Comparison of ENCODE assay signal across 11 mouse cellular contexts in the genomic region with DNA sequence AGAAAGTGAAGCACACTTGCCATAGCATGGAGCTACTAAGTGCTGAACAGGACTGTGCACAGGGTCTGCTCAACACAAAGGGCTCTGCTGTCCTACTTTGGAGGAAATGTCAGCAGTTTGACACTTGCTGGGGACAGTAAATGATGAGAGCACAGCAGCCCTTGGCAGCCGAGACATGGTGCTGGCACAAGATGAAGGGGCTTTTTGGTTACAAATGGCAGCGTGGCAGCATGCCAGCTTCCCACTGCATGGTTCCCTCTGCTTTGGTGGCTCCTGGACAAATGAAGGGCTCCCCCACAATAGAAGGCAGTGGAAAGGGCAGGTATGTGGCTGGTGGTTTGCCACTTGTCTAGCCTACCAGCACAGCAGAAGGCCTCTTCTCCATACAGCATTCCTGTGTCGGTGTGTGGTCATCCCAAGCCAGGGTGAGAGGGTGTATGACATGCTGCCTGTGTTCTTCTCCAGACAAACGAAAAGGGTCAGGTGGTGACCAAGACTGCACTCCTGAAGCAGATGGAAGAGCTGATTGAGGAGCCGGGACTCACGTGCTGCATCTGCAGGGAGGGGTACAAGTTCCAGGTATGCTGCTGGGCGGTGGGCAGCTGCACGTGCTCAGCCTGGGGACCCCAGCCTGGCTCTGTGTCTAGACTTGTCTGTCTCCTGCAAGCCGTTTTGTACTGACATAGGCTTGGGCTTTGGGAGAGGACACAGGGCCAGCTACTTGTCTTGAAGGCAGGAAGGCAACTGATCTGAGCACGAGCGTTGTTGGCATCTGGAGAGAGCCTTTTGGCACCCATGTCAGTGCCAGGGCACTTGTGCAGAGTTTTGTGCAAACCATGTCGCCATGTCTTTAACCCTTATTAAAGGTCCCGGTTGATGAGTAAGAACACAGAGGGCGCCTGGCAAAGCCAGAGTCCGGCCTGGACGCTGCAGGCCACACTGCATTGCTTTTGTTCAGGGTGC. TPM values are rescaled to one million over a fixed set of nuclear protein-coding genes. Genes with fewer than 3 reads are reported as not detected.
DNase-seq lines count a peak whose midpoint lies in the region; ATAC-seq and TF ChIP-seq lines count a peak whose summit lies in the region.
"Had no signal": no experiment of that assay in that cellular context is flagged by ENCODE, and none has a peak within 500 bp of the region (broad histone marks: within the 10 kb centered on the region; RNA-seq: fewer than 3 reads in every experiment).

No protein-coding gene starts in this region.

- WGBS in lung, embryonic 15.5 days, result 84% methylated on average over 16 of the region's 16 CpGs
- WGBS in hindbrain, postnatal 0 days, result 49% methylated on average over 16 of the region's 16 CpGs
- 92% methylated on average over 16 of the region's 16 CpGs for WGBS in heart, embryonic 10.5 days

- no peaks in the 10 kb centered on the region for H3K9me3 ChIP-seq in lung, embryonic 15.5 days
- no peaks in the 10 kb centered on the region for H3K9me3 ChIP-seq in hindbrain, postnatal 0 days (ENCODE audit: low read length)
- no peaks in the 10 kb centered on the region for H3K9me3 ChIP-seq in heart, embryonic 10.5 days
- H3K9me3 ChIP-seq: embryonic facial prominence, embryonic 12.5 days had no signal

- TF ChIP-seq CTCF in hindbrain, postnatal 0 days (IDR thresholded peaks at IDR 0.05; ENCODE audit: low read depth), result no peak

- ATAC-seq in lung, embryonic 15.5 days (ENCODE audit: borderline replicate concordance, extremely low read depth, low FRiP score, low TSS enrichment), result 0 out of 2 replicates have a peak, but pooled peaks have one; percentile 12
- ATAC-seq in hindbrain, postnatal 0 days, result peak; percentile 89
- ATAC-seq: activated CD4-positive, CD25-positive, alpha-beta regulatory T cell, adult 4 months had no signal

- H3K36me3 ChIP-seq in lung, embryonic 15.5 days, result peaks cover 98% of the 10 kb centered on the region
- peaks cover 80% of the 10 kb centered on the region for H3K36me3 ChIP-seq in hindbrain, postnatal 0 days (ENCODE audit: insufficient read depth, low read length)
- H3K36me3 ChIP-seq in heart, embryonic 10.5 days, result peaks cover 100% of the 10 kb centered on the region

- no peaks in the 10 kb centered on the region for H3K4me1 ChIP-seq in lung, embryonic 15.5 days
- peaks cover 5% of the 10 kb centered on the region; the same call in 1 of the 2 replicates for H3K4me1 ChIP-seq in hindbrain, postnatal 0 days (ENCODE audit: insufficient read depth, low read length)
- H3K4me1 ChIP-seq in heart, embryonic 10.5 days, result peaks cover 13% of the 10 kb centered on the region; the same call in 1 of the 2 replicates
- H3K4me1 ChIP-seq: embryonic facial prominence, embryonic 12.5 days had no signal

- H3K27ac ChIP-seq in lung, embryonic 15.5 days, result no peak overlapping the region
- peak overlapping the region; percentile 67 for H3K27ac ChIP-seq in hindbrain, postnatal 0 days
- no peak overlapping the region for H3K27ac ChIP-seq in heart, embryonic 10.5 days
- H3K27ac ChIP-seq: embryonic facial prominence, embryonic 12.5 days; macrophage had no signal

- DNase-seq in lung, postnatal 25 days (ENCODE audit: low spot score), result no peak
- DNase-seq in adrenal gland, adult 8-10 months, result peak; percentile 58
- peak; percentile 30 for DNase-seq in brain, embryonic 18.5 days (ENCODE audit: low read depth, low spot score)
- DNase-seq in hindbrain, postnatal 0 days (ENCODE audit: low spot score), result peak; percentile 92
- DNase-seq in heart, embryonic 10.5 days (ENCODE audit: low spot score), result no peak
- DNase-seq in heart, postnatal 25 days (ENCODE audit: low spot score), result no peak
- DNase-seq: kidney, postnatal 36 days had no signal

- intact Hi-C loops in heart, postnatal 25 days (cut with DNase I), result loop anchor here (10.0 kb wide), 1 partner anchor 378 kb away; no protein-coding TSS in a partner anchor

- H3K4me3 ChIP-seq in lung, embryonic 15.5 days, result no peak overlapping the region
- H3K4me3 ChIP-seq in hindbrain, postnatal 0 days (ENCODE audit: low read length), result no peak overlapping the region
- no peak overlapping the region for H3K4me3 ChIP-seq in heart, embryonic 10.5 days
- H3K4me3 ChIP-seq: embryonic facial prominence, embryonic 12.5 days had no signal

- no peak overlapping the region for H3K9ac ChIP-seq in lung, embryonic 15.5 days
- H3K9ac ChIP-seq in hindbrain, postnatal 0 days (replicated peaks; ENCODE audit: low read length), result no peak overlapping the region
- H3K9ac ChIP-seq: embryonic facial prominence, embryonic 12.5 days had no signal

- no peak overlapping the region for H3K4me2 ChIP-seq in lung, embryonic 15.5 days
- H3K4me2 ChIP-seq in hindbrain, postnatal 0 days (ENCODE audit: low read depth, low read length), result no peak overlapping the region
- H3K4me2 ChIP-seq: embryonic facial prominence, embryonic 12.5 days had no signal

- no peaks in the 10 kb centered on the region for H3K27me3 ChIP-seq in lung, embryonic 15.5 days
- no peaks in the 10 kb centered on the region for H3K27me3 ChIP-seq in hindbrain, postnatal 0 days (ENCODE audit: insufficient read depth, low read length)
- H3K27me3 ChIP-seq in heart, embryonic 10.5 days (ENCODE audit: insufficient read depth, poor library complexity, severe bottlenecking), result no peaks in the 10 kb centered on the region
- H3K27me3 ChIP-seq: embryonic facial prominence, embryonic 12.5 days had no signal

RNA-seq across cellular contexts. Expression of a gene that starts 53.4 kb away (rescaled TPM):
- 3.6 and 4.1 TPM in 2 replicates for polyA plus RNA-seq in lung, embryonic 15.5 days (2015; fragmentation: Nextera tagmentation; extraction: Ambion mirVana)
- 10 to 100 TPM; 10.7 to 13.3 (median 12.0) TPM for total RNA-seq in adrenal gland, adult 8-10 months (2022)
- 14.4 and 14.5 TPM in 2 replicates for total RNA-seq in hindbrain, postnatal 0 days (2014; rRNA removed)
- 5.9 and 6.8 TPM in 2 replicates for polyA plus RNA-seq in hindbrain, postnatal 0 days (2015; fragmentation: Nextera tagmentation; extraction: Ambion mirVana)
- polyA plus RNA-seq in heart, embryonic 10.5 days (2016; fragmentation: Nextera tagmentation; extraction: Ambion mirVana), result 3.4 and 4.8 TPM in 2 replicates
- 1 to 10 TPM; 5.5 to 6.0 TPM for total RNA-seq in heart, postnatal 25 days (2021)

Comparison
In these comparisons a context has a peak if more than half of its experiments do, and no peak if none do; other contexts are left out.
1. DNase-seq: peak in adrenal gland, adult 8-10 months (single experiment), brain, embryonic 18.5 days (single experiment) and hindbrain, postnatal 0 days (single experiment); none in lung, postnatal 25 days (single experiment), heart, embryonic 10.5 days (single experiment) and heart, postnatal 25 days (single experiment).